Mouse (Mus musculus): ENCODE data around the gene 3110082I17Rik. TPM values are rescaled to one million over a fixed set of nuclear protein-coding genes. Genes with fewer than 3 reads are reported as not detected.
A peak's percentile ranks its signal among the peaks of the same experiment; 100 is the strongest.

3110082I17Rik gene
- polyA plus RNA-seq, 1 experiment from 2014 or later, result 33.5 TPM

DNA sequence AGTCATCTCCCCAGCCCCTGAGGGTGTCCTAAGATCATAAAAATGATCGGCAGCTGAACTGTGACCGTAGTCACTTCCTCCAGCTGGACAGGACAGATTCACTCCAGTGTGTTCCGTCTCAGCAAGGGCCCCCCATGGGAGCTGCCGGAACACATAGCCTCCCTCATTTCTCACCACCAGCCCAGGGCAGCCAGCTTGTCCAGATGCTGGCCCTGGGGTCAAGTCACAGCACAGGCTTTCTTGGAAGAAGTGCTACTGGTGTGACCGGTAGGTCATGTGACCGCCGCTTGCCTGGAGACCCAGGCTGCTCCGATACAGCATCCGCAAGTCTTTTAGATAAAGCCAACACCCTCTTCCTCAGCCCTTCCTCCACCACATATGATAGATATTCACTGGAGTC is 146.8 kb downstream of the 3110082I17Rik start:
- no peak overlapping the region for H3K4me3 ChIP-seq
- no peak overlapping the region for H3K27ac ChIP-seq
- H3K4me2 ChIP-seq (replicated peaks), result no peak overlapping the region
- no peak overlapping the region for H3K9ac ChIP-seq
- no peaks in the 10 kb centered on the region for H3K36me3 ChIP-seq
- 69% methylated on average over 9 of the region's 9 CpGs for WGBS
- no peak for ATAC-seq (ENCODE audit: insufficient number of reproducible peaks, insufficient read depth, low FRiP score, low TSS enrichment)
- no peaks in the 10 kb centered on the region for H3K27me3 ChIP-seq
- H3K4me1 ChIP-seq, result no peaks in the 10 kb centered on the region
- no peaks in the 10 kb centered on the region for H3K9me3 ChIP-seq

DNA sequence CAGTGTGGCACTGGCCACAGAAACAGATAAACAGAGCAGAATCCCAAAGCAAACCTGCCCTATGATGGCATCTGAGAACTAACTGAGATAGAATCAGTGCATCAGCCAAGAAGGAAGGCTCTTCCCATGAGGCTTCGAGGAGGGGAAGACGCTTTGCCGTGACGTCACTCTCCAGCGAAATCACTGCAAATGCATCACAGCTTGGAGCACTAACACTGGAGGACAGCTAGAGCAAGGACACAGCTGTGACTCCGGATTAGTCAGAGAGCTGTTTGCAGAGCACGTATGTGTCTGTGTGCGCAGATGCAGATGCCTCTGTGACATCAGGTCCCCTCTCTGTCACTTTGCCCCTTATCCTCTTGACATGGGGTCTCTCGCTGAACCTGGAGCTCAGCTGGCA is 148.5 kb downstream of the 3110082I17Rik start:
- no peaks in the 10 kb centered on the region for H3K9me3 ChIP-seq
- H3K4me3 ChIP-seq, result no peak overlapping the region
- no peak for ATAC-seq (ENCODE audit: insufficient number of reproducible peaks, insufficient read depth, low FRiP score, low TSS enrichment)
- 90% methylated on average over 9 of the region's 9 CpGs for WGBS
- no peak overlapping the region for H3K9ac ChIP-seq
- H3K4me1 ChIP-seq, result no peaks in the 10 kb centered on the region
- H3K27ac ChIP-seq, result no peak overlapping the region
- no peaks in the 10 kb centered on the region for H3K36me3 ChIP-seq
- no peaks in the 10 kb centered on the region for H3K27me3 ChIP-seq
- no peak overlapping the region for H3K4me2 ChIP-seq (replicated peaks)

DNA sequence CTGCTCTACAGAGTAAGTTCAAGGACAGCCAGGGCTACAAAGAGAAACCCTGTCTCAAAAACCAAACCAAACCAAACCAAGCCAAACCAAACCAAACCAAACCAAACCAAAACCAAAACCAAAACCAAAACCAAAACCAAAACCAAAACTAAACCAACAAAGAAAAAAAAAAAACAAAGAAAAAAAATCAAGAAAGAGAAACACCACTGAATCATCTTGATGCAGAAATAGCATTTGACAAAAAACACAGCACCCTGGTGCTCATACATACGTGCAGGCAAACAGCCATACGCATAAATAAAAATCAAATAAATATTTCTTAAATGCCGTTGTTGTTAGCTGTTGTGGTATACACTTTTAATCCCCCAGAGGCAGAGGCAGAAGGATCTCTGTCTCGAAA is 149.8 kb downstream of the 3110082I17Rik start:
- Histone ChIP-seq H3K27me3 (no peaks in the 10 kb centered on the region), H3K9ac (no peak overlapping the region), H3K4me1 (no peaks in the 10 kb centered on the region), H3K4me3 (no peak overlapping the region), H3K27ac (no peak overlapping the region), H3K9me3 (no peaks in the 10 kb centered on the region), H3K36me3 (no peaks in the 10 kb centered on the region), H3K4me2 (replicated peaks) (no peak overlapping the region)
- WGBS, result 90% methylated on average over 4 of the region's 4 CpGs
- ATAC-seq (ENCODE audit: insufficient number of reproducible peaks, insufficient read depth, low FRiP score, low TSS enrichment), result no peak

DNA sequence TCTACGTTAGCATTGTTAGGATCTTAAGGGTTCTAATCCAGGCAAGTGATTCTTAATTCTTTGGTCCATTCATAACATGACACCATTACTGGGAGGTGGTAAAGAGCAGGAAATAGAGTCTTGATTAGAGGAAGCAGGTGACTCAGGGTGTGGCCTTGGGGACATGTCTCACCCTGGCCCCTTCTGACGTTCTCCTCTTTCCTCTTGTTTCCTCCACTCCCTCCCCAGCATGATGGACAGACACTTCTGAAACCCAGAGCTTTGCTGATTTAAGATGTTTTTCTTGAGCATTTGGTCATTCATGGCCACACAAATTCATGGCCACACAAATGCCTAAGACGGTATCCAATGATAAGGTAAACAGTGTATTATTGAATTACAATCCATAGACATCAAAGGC is 150.4 kb downstream of the 3110082I17Rik start:
- H3K4me3 ChIP-seq, result no peak overlapping the region
- WGBS, result 66% methylated on average over 3 of the region's 3 CpGs
- no peak overlapping the region for H3K4me2 ChIP-seq (replicated peaks)
- no peak for ATAC-seq (ENCODE audit: insufficient number of reproducible peaks, insufficient read depth, low FRiP score, low TSS enrichment)
- no peak overlapping the region for H3K27ac ChIP-seq
- no peaks in the 10 kb centered on the region for H3K9me3 ChIP-seq
- H3K36me3 ChIP-seq, result no peaks in the 10 kb centered on the region
- no peaks in the 10 kb centered on the region for H3K27me3 ChIP-seq
- H3K9ac ChIP-seq, result no peak overlapping the region
- no peaks in the 10 kb centered on the region for H3K4me1 ChIP-seq

MicroRNA genes within 50 kb of the gene (microRNA counts, 519-probe panel; counts per million panel counts)
- 460 counts per million, percentile 65 among the panel's probes with 10 or more counts for microRNA mmu-miR-339-3p
- 460 counts per million, percentile 65 among the panel's probes with 10 or more counts for microRNA mmu-miR-339-5p

Small RNAs within 50 kb of the gene (microRNA-seq; reads per million reads assigned to microRNA genes)
- gene Mir339, result 507 reads per million, percentile 69 among the genes with 10 or more reads in this experiment

Other genes starting within 250 kb of the 3110082I17Rik start
- gene Get4, start 208.2 kb downstream of the 3110082I17Rik start, polyA plus RNA-seq (2016; fragmentation: Nextera tagmentation; extraction: Ambion mirVana), result 157 and 164 TPM in 2 replicates
- gene Adap1, start 134.9 kb downstream of the 3110082I17Rik start, polyA plus RNA-seq (2016; fragmentation: Nextera tagmentation; extraction: Ambion mirVana), result 2.4 and 3.0 TPM in 2 replicates
- 110 and 112 TPM in 2 replicates for gene Cox19, start 109.1 kb downstream of the 3110082I17Rik start, polyA plus RNA-seq (2016; fragmentation: Nextera tagmentation; extraction: Ambion mirVana)
- 2.6 and 4.1 TPM in 2 replicates for gene Cyp2w1, start 107.9 kb downstream of the 3110082I17Rik start, polyA plus RNA-seq (2016; fragmentation: Nextera tagmentation; extraction: Ambion mirVana)
- gene Gpr146, start 82.8 kb downstream of the 3110082I17Rik start, polyA plus RNA-seq (2016; fragmentation: Nextera tagmentation; extraction: Ambion mirVana), result 1.7 and 1.9 TPM in 2 replicates
- 0.77 and 1.2 TPM in 2 replicates for gene C130050O18Rik, start 55.2 kb downstream of the 3110082I17Rik start, polyA plus RNA-seq (2016; fragmentation: Nextera tagmentation; extraction: Ambion mirVana)
- 1.6 and 1.8 TPM in 2 replicates for gene Gper1, start 37.4 kb downstream of the 3110082I17Rik start, polyA plus RNA-seq (2016; fragmentation: Nextera tagmentation; extraction: Ambion mirVana)
- gene Zfand2a, start 24.0 kb upstream of the 3110082I17Rik start, polyA plus RNA-seq (2016; fragmentation: Nextera tagmentation; extraction: Ambion mirVana), result 9.6 and 9.9 TPM in 2 replicates
- gene Uncx, start 83.0 kb upstream of the 3110082I17Rik start, polyA plus RNA-seq (2016; fragmentation: Nextera tagmentation; extraction: Ambion mirVana), result 5.0 and 6.4 TPM in 2 replicates

All from embryonic facial prominence, embryonic 12.5 days (tissue).